Mouse (Mus musculus): ENCODE measurements around the gene R3hdml.
"Not testable (repeated sequence)": the region's sequence is repeated elsewhere in the genome, so short reads cannot be mapped to it uniquely, and the experiment has no call there.

The R3hdml gene

DNA sequence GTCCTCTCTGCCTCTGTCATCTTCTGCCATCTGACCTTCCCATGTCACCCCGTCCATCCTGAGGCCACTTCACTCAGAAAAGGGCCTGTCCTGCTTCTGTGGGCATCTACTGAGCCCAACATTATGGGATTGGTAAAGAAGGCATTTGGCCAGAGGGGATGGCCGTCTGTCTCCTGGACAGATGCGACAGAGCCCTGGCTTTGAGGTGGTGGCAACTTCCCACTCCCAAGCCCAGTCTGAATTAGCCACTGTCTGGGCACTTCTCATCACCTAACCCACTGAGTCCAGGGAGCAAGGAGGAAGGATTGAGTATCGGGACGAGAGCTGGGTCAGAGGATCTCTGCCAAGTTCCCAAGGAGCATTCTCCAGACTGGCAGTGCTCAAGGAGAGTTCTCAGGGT is at the start of gene R3hdml:
R3hdml (plus strand) TSS at position 301 of the 400 bp plus-strand sequence.
- DNase-seq (ENCODE audit: extremely low spot score, low spot score): no peak

DNA sequence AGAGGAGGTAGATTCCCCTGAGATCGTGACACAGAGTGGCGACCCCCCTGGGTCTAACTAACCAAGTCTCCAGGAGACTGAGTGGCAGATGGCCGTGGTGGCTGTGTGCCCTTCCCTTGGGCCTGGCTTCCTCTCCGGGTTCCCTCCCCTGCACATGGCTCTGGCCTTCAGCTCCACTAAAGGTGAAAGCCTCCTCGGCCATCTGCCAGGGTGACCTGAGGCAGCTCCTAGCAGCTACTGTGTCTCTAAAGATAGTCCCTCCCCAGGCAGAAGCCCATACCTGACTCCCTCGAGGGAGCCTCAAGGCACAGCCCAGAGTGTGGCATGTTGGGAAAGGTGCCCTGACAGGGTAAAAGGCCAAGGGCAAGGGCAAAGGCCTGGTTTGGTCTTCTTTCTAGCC is 48.6 kb upstream of the R3hdml start:
- DNase-seq (ENCODE audit: extremely low spot score, low spot score): no peak

DNA sequence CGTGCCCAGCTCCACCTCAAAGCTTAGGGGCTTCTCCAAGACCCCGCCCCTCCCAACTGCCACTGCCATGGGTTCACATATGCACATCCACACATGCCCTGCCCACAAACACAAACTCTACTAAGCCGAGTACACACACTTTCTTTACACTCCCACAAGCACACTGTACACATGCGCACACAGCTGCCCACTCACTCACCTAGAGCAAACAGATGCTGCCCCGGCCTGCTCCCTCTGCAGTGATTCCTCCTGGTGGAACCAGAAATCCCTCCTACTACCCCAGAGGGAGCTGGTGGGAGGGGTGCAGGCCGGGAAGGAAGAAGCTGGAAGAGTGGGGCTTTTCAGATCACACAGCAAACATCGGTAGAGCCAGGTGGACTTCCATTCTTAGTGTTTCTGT is 48.1 kb upstream of the R3hdml start:
- no peak for DNase-seq (ENCODE audit: extremely low spot score, low spot score)

DNA sequence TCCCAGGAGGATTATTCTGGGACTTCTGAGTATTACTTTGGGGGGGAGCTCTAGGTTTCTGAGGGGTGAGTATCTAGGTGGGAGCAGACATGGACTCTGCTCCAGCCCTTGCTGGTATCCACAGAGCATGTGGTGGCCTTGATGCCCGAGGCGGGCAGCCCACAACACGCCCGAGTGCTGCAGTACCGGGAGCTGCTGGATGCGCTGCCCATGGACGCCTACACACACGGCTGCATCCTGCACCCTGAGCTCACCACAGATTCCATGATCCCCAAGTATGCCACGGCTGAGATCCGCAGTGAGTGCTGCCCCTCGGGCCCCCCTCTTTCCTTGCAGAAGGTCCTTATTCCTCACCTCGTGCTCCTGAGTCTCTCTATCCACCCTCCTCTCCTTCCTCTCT is 44.7 kb upstream of the R3hdml start:
- no peak for DNase-seq (ENCODE audit: extremely low spot score, low spot score)

DNA sequence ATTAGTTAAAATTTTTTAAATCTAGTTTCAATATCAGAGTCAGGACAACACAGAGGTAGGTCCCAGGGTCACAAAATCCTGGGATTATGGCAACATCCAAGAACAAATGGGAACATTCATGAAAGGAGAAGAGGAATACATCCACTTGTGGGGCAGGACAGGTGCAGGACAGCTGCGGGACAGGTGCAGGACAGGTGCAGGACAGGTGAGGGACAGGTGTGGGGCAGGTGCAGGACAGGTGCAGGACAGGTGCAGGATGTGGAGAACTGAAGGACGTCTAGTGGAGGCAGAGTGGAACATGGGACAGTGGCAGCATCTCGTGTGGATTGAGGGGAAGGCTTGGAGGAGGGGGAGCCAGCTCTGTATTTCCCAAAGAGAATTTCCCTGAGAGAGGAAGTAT is 42.8 kb upstream of the R3hdml start:
- DNase-seq (ENCODE audit: extremely low spot score, low spot score): no peak

DNA sequence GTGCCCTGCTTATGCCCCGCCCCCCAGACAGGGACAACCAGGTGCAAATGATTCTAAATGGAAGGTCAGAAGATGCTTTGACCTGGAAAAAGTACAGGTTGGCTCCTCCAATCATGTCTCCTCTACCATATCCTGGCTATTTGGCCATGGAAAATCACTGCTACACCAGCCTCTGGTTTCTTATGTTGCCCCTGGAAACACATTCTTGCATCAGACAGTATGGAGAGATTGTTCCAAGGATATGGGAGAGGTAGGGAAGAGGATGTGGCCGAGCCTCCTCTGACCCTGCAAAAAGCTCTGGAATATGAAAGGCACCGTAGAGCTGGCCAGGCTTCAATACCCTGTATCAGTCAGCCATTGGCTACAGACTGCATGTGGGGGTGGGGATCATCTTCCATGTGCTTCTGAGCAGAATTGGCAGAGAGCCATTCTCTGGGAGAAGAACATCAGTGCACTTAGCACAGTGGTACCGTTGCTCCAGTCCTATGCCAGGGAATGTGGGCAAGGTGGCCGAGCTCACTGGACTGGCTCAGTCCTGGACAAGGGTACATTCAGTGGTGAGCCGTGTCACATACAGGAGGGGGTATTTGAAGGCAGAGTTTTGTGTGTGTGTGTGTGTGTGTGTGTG is 41.3 kb upstream of the R3hdml start:
- DNase-seq (ENCODE audit: extremely low spot score, low spot score): no peak

DNA sequence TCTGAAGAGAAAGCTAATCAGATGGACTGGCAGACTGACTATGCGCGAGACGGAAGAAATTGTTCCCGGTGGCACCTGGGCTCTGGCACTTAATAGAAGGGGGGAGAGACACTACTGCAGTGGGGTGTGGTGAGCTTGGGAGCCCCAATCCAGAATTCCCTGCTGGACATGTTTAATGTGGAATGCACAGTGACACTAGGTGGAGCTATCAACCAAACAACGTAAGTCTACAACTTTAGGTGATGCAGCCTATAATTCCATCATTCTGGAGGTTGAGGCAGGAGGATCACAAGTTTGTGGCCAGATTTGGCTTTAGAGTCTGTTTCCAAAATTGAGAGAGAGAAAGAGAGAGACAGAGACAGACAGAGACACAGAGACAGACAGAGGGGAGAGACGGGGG is 39.4 kb upstream of the R3hdml start:
- no peak for DNase-seq (ENCODE audit: extremely low spot score, low spot score)

DNA sequence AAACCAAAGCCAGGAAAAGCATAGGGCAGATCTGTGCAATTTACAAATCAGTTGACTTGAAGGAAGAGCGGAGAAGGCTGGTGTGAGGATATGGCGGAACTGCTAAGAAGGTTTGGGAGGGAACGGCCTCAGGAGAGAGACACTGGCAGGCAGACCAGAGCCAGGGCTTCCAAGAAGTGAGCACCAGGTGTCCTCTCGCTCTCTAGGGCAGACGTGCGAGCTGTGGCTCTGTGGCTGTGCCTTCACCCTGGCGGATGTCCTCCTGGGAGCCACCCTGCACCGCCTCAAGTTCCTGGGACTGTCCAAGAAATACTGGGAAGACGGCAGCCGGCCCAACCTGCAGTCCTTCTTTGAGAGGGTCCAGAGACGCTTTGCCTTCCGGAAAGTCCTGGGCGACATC is 38.7 kb upstream of the R3hdml start:
- DNase-seq (ENCODE audit: extremely low spot score, low spot score): no peak

DNA sequence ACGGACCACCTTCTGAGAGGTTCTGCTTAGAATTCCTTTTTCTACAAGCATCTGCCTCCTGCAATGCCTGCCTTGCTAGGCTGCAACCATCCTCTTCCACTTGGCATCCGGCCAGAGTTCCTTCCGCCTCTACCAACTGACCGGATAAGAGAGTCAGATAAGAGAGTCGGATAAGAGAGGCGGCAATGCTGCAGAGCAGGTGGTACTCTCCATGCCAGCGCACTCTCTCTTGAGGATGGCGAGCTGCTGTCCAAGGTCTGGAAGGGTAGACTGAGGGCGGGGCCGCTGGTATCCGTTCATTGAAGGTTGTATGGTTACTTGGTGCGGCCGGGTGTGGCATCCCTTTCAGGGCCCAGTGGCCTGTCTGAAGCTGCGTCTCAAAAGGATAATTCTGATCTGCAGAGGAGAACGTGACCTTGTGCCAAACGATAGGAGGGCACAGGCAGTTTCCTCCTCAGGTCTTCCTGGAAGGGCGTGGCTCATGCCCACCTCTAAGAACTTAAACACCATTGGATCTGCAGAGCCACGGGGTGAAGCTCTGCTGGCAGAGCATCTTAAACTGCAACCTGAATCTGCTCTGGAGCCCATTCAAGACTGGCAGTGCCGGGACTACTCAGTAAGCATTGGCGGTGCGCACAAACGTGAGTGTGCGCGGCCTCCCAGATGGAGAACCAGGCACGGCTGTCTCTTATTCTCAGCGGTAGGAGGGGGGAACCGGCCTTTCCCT is 33.4 kb upstream of the R3hdml start:
- no peak for DNase-seq (ENCODE audit: extremely low spot score, low spot score)

DNA sequence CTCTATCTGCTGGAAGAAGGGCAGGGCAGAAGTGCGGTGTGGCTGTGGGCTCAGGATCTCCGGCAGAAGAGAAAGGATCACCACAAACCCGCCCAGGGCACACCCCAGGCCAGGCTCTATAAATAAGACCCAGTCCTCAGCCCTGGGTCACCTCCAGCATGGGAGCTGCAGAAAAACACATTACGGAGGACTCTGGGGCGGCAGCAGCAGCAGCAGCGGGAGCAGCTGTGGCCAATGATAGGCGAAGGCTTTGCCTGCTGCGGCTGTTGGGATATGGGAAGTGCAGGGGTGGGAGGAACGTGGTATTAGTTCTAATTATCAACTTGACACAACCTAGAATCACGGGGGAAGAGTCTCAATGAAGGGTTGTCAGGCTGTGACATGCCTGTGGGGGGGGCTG is 32.7 kb upstream of the R3hdml start:
- no peak for DNase-seq (ENCODE audit: extremely low spot score, low spot score)

DNA sequence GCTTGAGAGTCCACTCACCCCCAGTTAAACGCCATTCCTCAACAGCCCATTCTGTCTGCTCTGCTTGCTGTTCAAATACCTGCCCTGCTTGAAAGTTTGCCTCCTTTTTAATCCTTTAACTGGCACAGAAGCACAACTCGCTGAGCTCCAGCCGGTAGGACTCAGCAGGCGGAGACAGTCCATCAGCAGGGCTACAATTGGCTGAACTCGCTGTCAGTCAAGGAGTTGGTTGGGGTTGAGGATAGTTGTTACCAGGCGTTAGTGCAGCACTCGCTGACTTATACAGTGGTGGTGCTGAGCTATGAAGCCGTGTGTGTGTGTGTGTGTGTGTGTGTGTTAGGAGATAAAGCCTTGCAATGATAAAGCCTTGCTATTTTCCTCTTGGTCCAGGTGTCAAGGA is 31.5 kb upstream of the R3hdml start:
- no peak for DNase-seq (ENCODE audit: extremely low spot score, low spot score)

DNA sequence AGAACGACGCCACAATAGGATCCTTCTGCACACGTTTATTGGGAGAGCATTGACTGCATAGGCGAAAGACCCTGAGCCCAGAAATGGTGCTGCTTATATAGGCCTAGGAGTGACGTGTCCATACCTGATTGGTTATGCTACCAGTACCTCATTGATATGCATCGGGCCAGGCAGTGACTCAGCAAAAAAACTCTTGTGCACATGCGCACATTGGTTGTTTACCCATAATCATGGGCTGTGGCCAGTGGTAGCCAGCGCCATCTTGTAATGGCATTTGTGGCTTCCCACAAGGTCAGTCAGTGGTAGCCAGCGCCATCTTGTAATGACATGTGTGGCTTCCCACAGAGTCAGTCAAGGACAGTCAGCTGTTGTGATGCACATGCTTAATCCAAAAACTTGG is 30.8 kb upstream of the R3hdml start:
- not testable (repeated sequence) for DNase-seq (ENCODE audit: extremely low spot score, low spot score)

DNA sequence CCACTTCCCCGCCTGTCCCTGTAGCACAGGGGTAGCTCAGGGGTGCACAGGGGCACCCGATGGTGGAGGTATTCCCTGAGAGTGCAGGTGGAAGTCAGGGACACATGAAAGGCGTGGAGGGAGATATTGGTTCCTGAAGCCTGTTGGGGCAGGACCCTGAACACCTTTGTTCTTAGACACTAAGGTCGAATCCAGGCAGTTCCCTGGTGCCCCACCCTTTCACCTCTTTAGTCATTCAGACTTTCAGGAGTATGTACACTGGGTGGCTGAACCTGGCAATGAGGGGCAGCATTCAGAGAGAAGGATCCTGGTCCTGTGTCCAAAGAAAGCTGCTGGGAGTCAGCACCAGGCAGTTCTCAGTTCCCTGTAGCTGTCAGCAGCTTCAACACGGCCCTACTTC is 29.7 kb upstream of the R3hdml start:
- no peak for DNase-seq (ENCODE audit: extremely low spot score, low spot score)

DNA sequence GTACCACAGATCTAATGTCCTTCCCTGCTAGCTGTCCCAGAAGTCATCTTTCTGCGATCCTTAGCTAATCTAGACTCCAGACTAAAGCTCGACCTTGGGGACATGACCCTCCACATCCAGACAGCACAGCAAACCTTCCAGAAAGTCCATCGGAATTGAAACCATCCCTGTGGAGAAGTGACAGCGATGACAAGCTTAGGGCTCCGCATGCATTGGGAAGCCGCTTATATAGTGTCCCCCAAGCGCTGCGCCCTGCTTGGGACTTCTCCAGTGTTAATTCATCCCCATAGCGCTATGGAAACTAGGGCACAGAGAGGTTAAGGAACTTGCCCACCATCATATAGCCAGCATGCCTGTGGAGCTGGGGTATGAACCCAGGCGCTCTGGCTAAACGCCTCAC is 29.3 kb upstream of the R3hdml start:
- DNase-seq (ENCODE audit: extremely low spot score, low spot score): no peak

DNA sequence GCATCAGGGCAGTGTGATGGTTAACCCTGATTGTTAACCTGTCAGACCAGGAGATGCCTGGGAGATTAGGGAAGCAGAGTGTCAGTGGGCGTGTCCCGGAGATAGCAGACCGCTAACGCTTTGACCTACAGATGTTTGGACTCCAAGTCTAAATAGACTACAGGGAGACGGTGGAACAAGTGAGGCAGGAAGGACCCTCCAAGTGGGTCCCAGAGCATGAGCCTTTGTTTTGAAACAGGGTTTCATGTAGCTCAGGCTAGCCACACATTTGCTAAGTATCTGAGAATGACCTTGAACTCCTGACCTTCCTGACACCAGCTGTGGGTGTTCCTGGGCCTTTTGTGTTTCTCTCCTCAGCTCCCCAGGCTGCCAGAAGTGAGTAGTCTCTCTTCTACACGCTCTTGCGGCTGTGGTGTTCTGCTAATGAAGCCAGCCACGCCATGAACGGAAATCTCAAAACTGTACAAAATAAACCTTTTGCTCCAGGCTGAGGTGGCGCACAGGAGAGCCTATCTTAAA is 28.8 kb upstream of the R3hdml start:
- no peak for DNase-seq (ENCODE audit: extremely low spot score, low spot score)

DNA sequence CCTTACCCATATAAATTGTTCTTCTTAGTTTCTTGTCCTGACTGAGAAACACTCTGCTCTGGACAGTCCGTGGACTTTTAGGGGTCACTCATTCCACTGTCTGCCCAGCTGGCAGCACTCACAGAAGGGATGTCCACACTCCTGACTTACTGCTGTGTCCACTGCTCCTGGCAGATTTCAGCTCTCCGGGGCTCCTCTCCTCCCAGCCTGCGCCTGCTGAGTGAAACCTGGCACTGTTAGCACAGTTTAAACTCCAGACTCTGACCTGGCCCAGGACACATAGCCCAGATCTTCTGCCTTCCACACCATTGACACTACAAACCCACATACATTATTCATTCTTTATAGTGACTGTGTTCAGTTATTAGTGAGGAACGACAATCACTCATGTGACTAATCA is 28.1 kb upstream of the R3hdml start:
- no peak for DNase-seq (ENCODE audit: extremely low spot score, low spot score)

DNA sequence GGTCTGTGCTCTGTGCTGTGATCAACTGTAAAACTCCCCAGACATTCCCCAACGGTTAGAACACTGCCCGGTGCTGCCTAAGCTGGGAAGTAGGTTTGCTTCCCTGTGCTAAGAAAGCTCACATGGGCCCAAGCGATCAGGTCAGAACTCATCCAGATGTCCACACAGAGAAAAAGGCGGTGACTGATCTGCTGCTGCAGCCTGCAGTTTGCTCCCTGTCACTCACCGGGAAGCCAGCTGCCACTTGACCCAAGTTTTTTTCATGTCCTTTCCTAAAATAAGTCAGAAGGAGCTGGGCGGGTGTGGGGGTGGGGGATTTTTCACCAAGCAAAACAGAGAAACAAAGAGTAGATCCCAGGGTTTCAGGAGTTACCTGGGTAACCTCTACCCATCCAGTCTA is 27.6 kb upstream of the R3hdml start:
- no peak for DNase-seq (ENCODE audit: extremely low spot score, low spot score)

DNA sequence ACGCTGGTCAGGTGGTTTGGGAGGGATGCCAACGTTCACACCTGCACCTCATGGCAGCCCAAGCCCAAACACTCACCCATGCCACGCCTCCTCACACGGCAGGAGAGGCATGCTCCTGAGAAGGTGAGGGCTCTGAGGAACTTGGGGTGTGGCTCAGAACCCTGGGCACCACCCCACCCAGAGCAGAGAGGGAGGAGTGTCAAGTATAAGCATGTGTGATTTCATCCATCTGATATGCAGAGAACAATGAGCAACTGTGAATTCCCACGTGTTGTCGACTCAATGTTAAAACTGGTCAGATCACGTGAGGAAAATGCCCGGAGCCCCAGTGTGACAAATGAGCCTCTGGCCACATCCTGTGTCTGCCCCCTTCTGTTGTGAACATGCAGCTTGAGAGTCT is 25.3 kb upstream of the R3hdml start:
- no peak for DNase-seq (ENCODE audit: extremely low spot score, low spot score)

DNA sequence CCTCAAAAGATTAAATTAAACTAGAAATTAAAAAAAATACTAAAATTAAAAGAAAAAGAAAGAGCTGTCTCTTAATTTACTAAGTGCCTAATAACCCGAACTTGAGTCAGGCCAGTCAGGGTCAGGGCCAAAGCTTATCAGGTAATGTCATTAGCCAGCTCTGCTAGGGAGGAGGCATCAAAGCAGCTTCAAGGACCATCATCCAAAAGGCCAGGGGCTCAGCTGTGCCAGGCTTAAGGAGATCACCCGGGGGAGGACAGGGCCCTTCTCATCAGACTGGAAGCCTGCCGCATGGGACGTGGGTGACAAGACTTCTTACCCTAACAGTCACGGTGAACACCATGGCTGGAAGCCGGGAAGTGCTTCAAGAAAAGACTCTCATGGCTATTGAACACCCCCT is 24.5 kb upstream of the R3hdml start:
- DNase-seq (ENCODE audit: extremely low spot score, low spot score): no peak

DNA sequence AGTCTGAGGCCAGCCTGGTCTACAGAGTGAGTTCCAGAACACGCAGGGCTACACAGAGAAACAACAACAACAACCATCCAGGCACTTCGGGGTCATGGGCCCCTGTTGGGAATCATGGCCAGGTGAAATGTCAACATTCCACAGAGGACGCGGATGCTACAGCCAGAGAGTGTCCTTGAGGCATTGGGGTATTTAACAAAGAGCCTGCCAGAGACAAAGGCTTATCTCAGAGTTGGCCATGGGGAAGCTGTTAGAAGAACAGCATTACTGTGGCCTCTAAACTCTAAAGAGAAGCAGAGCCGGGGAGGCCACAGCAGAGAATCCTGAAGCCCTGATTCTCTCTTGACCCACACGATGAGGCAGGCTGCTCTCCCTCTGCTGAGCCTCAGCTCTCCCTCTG is 23.3 kb upstream of the R3hdml start:
- DNase-seq (ENCODE audit: extremely low spot score, low spot score): no peak

DNA sequence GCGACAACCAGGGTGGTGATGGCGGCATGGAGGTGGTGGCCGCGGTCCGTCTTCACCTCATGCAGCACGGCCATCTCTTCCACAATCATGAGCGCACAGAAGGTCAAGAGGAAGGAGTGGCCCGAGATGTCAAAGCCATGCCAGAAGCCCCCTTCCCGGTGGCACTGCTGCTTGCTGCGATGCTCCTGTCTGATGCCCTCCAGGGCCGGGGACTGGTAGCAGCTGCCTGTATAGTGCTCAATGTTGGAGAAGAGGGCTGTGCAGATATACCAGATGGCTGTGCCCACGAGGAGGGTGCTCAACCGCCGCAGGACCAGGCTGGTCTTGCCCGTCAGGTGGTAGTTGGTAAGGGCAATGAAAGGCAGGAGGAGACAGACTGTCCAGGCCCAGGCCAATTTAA is 22.4 kb upstream of the R3hdml start:
- DNase-seq (ENCODE audit: extremely low spot score, low spot score): no peak

DNA sequence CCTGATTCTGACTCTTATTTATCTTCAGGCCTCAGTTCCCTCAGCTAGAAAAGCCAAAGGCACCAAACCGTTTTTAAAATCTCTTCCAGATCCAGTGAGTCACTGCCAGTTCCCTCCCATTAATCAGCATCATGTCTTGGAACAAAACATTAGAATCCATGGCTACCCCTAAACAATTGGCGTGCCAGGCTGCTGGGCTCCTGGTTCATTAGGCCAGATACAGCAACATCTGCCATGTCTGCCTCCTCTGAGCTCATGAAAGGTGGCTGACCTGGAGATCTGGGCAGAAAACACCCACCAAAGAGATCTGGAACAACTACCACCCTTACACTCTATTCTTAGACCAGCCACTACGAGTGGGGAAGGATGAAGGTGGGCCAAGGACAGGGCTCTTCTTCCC is 21.0 kb upstream of the R3hdml start:
- no peak for DNase-seq (ENCODE audit: extremely low spot score, low spot score)

Data from neural tube, embryonic 10.5 days (tissue).